Mouse (Mus musculus): ENCODE measurements around the gene Kcnj10.
A peak's percentile ranks its signal among the peaks of the same experiment; 100 is the strongest.

Gene Kcnj10

DNA sequence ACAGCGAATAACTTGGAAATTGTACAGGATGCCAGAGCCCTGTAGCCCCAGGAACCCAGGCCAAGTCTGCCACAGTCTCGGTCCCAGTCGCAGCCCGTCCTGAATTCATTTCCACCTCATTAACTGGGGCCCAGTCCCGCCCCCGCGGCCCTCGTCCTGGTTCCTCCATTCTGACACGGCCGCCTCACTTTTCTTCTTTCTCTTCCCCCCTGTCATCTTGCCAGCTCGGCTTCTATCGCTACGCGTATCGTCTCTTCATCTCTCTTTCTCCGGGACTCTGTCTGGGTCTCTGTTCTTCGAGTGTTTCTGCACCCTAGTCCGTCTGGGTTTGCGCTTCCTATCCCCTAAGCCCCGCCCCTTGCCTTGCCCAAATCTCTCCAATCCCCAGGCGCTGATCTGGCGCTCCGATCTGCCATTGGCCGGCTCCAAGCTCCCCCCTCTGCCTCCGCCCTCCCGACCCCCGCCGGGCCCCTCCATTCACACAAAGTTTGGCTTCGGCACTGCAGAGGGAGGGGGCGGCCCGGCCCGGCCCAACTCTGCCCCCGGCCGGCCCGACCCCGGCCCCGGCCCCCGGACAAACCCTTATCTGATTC is at the start of gene Kcnj10:
Gene Kcnj10, plus strand, starts transcription at position 482 of the 593 bp plus-strand sequence.
- DNase-seq (ENCODE audit: low spot score), result peak; percentile 70

- DNase-seq (ENCODE audit: low spot score), result no peak
Observed at GRCm38 (mm10) chr1:172292880-172293279, 48.1 kb upstream of the Kcnj10 start.

DNA sequence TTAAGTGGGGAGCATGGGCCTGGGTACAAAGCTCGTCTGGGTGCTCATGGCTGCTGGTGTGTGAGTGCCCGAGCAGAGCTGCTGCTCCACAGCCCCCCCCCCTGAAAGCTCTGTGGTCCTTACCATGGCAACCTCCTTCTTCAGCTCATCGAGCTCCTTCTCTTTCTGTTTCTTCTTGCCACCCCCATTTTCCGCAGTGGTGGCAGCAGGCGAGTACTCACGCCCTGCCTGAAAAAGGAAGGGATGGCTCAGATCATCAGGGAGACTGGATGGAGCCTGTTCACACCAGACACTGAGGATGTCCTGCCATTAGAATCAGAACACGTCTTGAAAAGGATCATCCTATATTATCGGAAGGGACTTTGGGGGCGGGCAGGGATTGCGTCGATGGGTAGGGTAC is 47.6 kb upstream of the Kcnj10 start:
- DNase-seq (ENCODE audit: low spot score), result no peak

GRCm38 (mm10) chr1:172295751-172296197 is 45.2 kb upstream of the Kcnj10 start:
- no peak for DNase-seq (ENCODE audit: low spot score)

GRCm38 (mm10) chr1:172296816-172297510 is 44.0 kb upstream of the Kcnj10 start:
- DNase-seq (ENCODE audit: low spot score), result peak; percentile 43

DNA sequence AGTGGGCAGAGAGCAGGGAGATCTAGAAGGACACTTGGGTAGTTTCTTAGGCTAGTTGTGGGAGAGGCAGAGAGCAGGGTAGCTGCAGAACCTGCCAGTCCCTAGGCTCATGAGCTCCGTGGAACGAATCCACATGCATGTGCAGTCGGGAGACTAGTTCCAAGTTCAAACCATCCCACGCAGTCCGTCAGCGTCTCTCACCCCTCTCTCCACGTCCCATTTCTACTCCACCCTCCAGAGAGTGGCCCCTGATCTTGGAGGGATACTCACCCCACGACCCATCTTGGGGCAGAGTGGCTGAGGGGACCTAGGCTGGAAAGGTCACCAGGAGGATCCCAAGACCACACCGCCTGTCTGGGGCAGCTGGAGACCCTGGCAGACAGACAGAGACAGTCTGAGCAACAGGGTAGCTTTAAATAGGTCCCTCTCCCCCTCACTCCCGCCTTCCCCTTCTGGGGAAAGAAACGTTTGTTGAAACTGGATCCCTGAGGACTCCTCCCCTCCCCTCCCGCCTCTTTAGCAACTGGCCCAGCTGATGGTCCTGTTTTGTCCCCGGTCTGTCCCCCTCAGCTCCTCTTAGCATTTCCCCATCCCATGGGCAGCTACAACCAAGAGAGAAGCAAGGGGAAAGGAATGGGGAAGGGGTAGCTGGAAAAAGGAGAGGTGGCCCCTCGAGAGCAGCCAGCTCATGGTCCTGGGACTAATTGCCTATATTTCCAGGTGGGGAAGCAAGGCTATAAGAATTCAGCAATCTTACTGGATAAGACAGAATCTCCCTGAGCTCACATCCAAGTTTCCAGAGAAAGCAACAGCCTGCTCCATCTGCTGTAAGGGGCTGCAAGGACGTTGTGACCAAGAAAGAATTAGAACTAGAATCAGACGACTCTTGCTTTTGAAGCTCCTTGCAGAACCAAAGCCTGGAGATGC is 43.1 kb upstream of the Kcnj10 start, which contains the start of gene Atp1a2:
Gene Atp1a2, minus strand, starts transcription at position 454 of the 927 bp plus-strand sequence.
- DNase-seq (ENCODE audit: low spot score), result peak; percentile 43

DNA sequence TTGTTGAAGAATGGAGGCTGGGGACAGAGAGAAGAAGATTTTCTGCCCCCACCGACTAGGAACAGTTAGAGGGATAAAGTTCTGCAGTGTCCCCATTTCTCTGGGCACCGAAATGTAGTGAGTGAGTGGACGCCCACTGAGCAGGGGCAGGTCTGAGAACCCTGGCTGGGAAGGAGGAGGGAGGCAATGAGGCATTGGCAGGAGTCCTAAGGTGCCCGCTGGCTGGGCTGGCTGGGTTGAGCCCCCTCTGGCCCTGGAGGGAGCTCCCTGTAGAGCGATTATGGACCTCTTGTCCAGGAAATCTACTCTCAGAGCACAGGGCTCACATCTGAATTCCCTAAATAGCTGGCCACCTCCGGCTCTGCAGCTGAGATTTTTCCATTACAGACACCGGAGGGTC is 41.5 kb upstream of the Kcnj10 start:
- no peak for DNase-seq (ENCODE audit: low spot score)

GRCm38 (mm10) chr1:172300247-172300646 is 40.8 kb upstream of the Kcnj10 start:
- no peak for DNase-seq (ENCODE audit: low spot score)

DNA sequence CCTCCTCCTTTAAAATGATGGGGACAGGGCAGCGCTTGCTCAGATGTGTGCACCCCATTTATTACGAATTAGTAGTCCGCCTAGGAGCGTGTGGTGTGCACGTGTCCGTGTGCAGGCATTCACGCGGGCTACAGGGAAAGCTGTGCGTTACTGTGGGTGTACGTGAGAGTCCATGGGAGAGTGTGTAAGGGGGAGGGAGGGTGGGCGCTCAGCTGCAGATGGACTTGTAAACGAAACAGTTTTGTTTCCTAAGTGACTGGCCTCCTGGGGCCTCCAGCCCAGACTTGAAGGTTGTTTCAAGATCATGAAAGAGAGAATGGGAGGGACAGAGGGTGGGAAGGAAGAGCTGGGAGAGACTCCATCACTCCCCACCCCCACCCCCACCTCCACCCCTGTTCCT is 39.8 kb upstream of the Kcnj10 start:
- DNase-seq (ENCODE audit: low spot score), result no peak

GRCm38 (mm10) chr1:172302311-172302710 is 38.7 kb upstream of the Kcnj10 start:
- DNase-seq (ENCODE audit: low spot score), result no peak

- no peak for DNase-seq (ENCODE audit: low spot score)
Observed at GRCm38 (mm10) chr1:172302851-172303250, 38.2 kb upstream of the Kcnj10 start.

DNA sequence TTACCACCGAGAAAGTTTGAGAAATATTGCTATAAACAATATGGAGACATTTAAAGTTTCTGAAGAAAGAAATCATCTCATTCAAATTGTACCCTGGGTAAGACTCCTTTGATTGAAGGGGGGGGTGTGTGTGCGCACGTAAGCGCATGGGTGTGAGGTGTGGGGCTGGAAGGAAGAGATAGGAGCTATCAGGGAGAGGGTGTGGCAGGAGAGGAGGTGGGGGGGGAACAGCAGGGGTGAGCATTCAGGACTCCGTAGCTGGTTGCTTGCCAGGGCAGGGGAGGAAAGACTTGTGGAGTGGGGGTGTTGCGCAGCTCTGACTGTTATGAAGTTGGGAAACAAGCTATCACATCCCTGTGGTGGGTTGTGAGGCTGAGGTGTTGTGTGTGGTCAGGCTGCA is 36.6 kb upstream of the Kcnj10 start:
- no peak for DNase-seq (ENCODE audit: low spot score)

- DNase-seq (ENCODE audit: low spot score), result no peak
Observed at GRCm38 (mm10) chr1:172305153-172305552, 35.9 kb upstream of the Kcnj10 start.

DNA sequence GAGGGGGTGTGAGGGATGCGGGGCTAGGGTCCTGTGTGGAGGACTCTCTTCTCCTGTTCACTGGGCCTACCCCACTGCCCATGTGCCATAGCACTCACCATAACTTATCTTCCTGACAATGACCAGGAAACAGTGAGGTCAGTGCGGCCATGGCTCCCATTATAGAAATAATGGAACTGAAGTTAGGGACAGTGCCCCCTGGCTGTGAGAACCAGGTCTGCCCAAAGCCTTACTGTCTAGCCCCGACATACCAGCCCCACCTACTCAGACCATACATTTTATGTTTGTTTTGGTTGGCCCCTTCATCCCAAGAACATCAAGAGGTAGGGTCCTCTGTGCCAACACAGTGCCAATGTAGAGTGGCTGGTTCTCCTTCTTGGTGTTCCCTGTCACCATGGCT is 35.4 kb upstream of the Kcnj10 start:
- DNase-seq (ENCODE audit: low spot score), result no peak

GRCm38 (mm10) chr1:172306196-172306595 is 34.8 kb upstream of the Kcnj10 start:
- no peak for DNase-seq (ENCODE audit: low spot score)

DNA sequence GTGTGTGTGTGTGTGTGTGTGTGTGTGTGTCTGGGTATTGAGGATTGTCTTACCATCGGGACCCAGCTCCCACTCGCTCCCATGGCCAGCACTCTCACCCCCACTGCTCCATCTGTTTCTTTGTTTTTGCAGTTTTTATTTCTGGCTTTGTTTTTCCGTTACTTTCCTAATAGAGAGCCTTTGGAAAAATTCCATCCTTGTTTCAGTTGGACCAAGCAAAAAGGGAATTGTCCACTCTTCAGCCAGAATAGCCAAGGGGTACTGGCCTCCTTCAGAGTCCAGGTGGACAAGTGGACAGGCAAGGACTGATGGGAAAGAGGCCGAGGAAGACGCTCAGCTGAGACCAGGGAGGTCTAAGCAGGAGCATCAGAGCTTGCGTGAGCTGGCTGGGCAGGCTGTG is 34.1 kb upstream of the Kcnj10 start:
- no peak for DNase-seq (ENCODE audit: low spot score)

- DNase-seq (ENCODE audit: low spot score), result peak; percentile 60
Observed at GRCm38 (mm10) chr1:172307936-172308335, 33.1 kb upstream of the Kcnj10 start.

- no peak for DNase-seq (ENCODE audit: low spot score)
Observed at GRCm38 (mm10) chr1:172308409-172308808, 32.6 kb upstream of the Kcnj10 start.

DNA sequence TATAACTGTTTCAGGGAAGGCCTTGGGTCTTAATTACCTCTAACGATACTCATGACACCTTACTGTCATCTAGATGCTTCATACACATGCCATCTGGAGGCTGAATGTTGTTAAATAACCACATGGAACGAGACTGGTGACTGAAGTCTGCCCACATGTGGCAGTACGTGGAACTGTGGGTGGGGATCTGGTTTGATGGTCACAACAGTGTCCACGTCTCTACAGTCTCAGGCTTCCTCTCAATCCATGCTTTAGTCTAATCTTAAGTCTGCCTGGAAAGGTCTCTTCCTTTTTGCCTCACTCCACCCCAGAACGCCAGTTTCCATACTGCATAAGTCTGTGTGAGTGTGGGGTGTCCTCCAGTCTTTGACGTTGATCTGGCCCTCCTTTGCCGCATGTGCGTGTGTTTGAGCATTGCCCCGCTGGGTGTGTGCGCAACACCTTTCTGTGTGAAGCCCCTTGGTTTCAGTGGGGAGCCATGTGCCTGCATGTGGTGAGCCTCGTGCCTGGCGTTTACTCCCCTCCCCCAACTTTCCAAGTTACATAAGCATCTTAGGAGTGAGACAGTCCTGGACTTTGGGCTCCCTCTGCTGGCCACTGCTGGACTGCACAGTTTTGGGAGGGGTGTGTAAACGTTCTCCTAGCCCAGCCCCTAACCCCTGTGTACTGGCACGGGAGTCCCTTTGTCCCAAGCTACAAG is 31.2 kb upstream of the Kcnj10 start:
- DNase-seq (ENCODE audit: low spot score), result peak; percentile 94

GRCm38 (mm10) chr1:172311248-172311906 is 29.6 kb upstream of the Kcnj10 start:
- peak; percentile 89 for DNase-seq (ENCODE audit: low spot score)

All from lung, postnatal 25 days (tissue).